Mouse (Mus musculus) heart, postnatal 0 days (tissue): ENCODE results near the gene Ppp1r9b. TPM values are rescaled to one million over a fixed set of nuclear protein-coding genes. Genes with fewer than 3 reads are reported as not detected.
A peak's percentile ranks its signal among the peaks of the same experiment; 100 is the strongest.

ENCODE experiments used
- ATAC-seq: fragments of 200-750 bp; cut with Nextera tagmentation; 2 replicates; pipeline ENCODE4 v1.8.0; 2017; ENCODE audit warnings: low read depth, moderate number of reproducible peaks, moderate library complexity; ENCODE audit not compliant: insufficient read depth
- DNase-seq: peaks from one replicate; pipeline ENCODE4 v3.0.0-alpha.2; 2016; ENCODE audit warnings: low spot score
- H3K27ac ChIP-seq: fragments of 300-500 bp; sonication (generic); 2 replicates; pipeline ENCODE4 v1.5.1; 2014; ENCODE audit warnings: low read depth, mild to moderate bottlenecking
- H3K27me3 ChIP-seq: fragments of 300-500 bp; sonication (generic); 2 replicates; pipeline ENCODE4 v1.6.1; 2014; ENCODE audit warnings: low read length, mixed read lengths; ENCODE audit not compliant: control insufficient read depth, insufficient read depth
- H3K36me3 ChIP-seq: fragments of 300-500 bp; sonication (generic); replicated peaks from 2 replicates; pipeline ENCODE4 v1.6.1; 2014; ENCODE audit warnings: low read length, mixed read lengths; ENCODE audit not compliant: control insufficient read depth, insufficient read depth
- H3K4me1 ChIP-seq: fragments of 300-500 bp; sonication (generic); 2 replicates; pipeline ENCODE4 v1.6.1; 2014; ENCODE audit warnings: antibody characterized with exemption; ENCODE audit not compliant: control insufficient read depth, insufficient read depth
- H3K4me2 ChIP-seq: fragments of 300-500 bp; sonication (generic); 2 replicates; pipeline ENCODE4 v1.6.1; 2014; ENCODE audit warnings: low read depth, mild to moderate bottlenecking, low read length, moderate library complexity
- H3K4me3 ChIP-seq: fragments of 300-500 bp; sonication (generic); 2 replicates; pipeline ENCODE4 v1.5.1; 2014; ENCODE audit warnings: low read depth, low read length
- H3K9ac ChIP-seq: fragments of 300-500 bp; sonication (generic); replicated peaks from 2 replicates; pipeline ENCODE4 v1.6.1; 2014; ENCODE audit warnings: low read depth, low read length, mixed read lengths
- H3K9me3 ChIP-seq: fragments of 300-500 bp; sonication (generic); replicated peaks from 2 replicates; pipeline ENCODE4 v1.6.1; 2016; ENCODE audit warnings: low read length; ENCODE audit not compliant: control insufficient read depth
- CTCF ChIP-seq: IDR thresholded peaks from 2 replicates; pipeline ENCODE4 v1.5.1; 2016; ENCODE audit warnings: antibody characterized with exemption, control low read depth, low read depth
- EP300 ChIP-seq: IDR thresholded peaks from 2 replicates; pipeline ENCODE4 v1.6.1; 2016; ENCODE audit warnings: antibody characterized with exemption, low read depth
- WGBS: fragments of 180-500 bp; shearing (Covaris S2); extraction: QIAGEN DNeasy Blood & Tissue Kit; methylation state at CpG from one replicate; pipeline ENCODE4 v1.1.7; 2014; 5-methylcytosine and 5-hydroxymethylcytosine counted together
- polyA plus RNA-seq: library from polyadenylated mRNA; unstranded; fragments of >200 nt; fragmentation: Nextera tagmentation; extraction: Ambion mirVana; gene quantifications from 2 replicates; pipeline ENCODE4 v1.2.1, GENCODE M21; 2015
- total RNA-seq: library from RNA; depleted of rRNA; stranded (reverse); fragments of >200 nt; gene quantifications from 2 replicates; pipeline ENCODE4 v1.2.3, GENCODE M21; 2014; ENCODE audit warnings: low replicate concordance

Ppp1r9b gene
- total and polyA plus RNA-seq, 2 experiments from 2014 or later: 4.7 to 27.6 TPM

GRCm38 (mm10) chr11:94985822-94986221 is 5.0 kb upstream of the Ppp1r9b start:
- 72% methylated on average over 5 of the region's 5 CpGs for WGBS
- ATAC-seq: no peak
- H3K4me3 ChIP-seq: no peak overlapping the region

GRCm38 (mm10) chr11:94986435-94986834 is 4.4 kb upstream of the Ppp1r9b start:
- H3K27ac ChIP-seq: no peak overlapping the region
- H3K36me3 ChIP-seq: no peaks in the 10 kb centered on the region
- 42% methylated on average over 2 of the region's 2 CpGs for WGBS
- peaks cover 23% of the 10 kb centered on the region for H3K4me1 ChIP-seq
- TF ChIP-seq EP300 (no peak), CTCF (no peak)
- no peak overlapping the region for H3K4me2 ChIP-seq
- no peak for ATAC-seq
- no peak overlapping the region for H3K9ac ChIP-seq
- H3K4me3 ChIP-seq: no peak overlapping the region
- no peaks in the 10 kb centered on the region for H3K27me3 ChIP-seq
- no peak for DNase-seq
- no peaks in the 10 kb centered on the region for H3K9me3 ChIP-seq

More at GRCm38 (mm10) chr11:94985822-94986221, 5.0 kb upstream of the Ppp1r9b start:
- H3K27me3 ChIP-seq: no peaks in the 10 kb centered on the region
- no peak overlapping the region for H3K27ac ChIP-seq
- DNase-seq: no peak
- H3K4me2 ChIP-seq: no peak overlapping the region
- no peak overlapping the region for H3K9ac ChIP-seq
- H3K36me3 ChIP-seq: no peaks in the 10 kb centered on the region
- peaks cover 23% of the 10 kb centered on the region for H3K4me1 ChIP-seq
- H3K9me3 ChIP-seq: no peaks in the 10 kb centered on the region
- no peak for TF ChIP-seq CTCF
- no peak for TF ChIP-seq EP300

GRCm38 (mm10) chr11:94987341-94987740 is 3.5 kb upstream of the Ppp1r9b start:
- H3K4me2 ChIP-seq: no peak overlapping the region
- no peak overlapping the region for H3K27ac ChIP-seq
- no peak overlapping the region for H3K4me3 ChIP-seq
- no peak for ATAC-seq
- DNase-seq: no peak
- no peak overlapping the region for H3K9ac ChIP-seq
- no peaks in the 10 kb centered on the region for H3K9me3 ChIP-seq
- peaks cover 23% of the 10 kb centered on the region for H3K4me1 ChIP-seq
- no peaks in the 10 kb centered on the region for H3K36me3 ChIP-seq
- WGBS: 48% methylated on average over 6 of the region's 6 CpGs
- H3K27me3 ChIP-seq: no peaks in the 10 kb centered on the region
- TF ChIP-seq EP300: no peak

GRCm38 (mm10) chr11:94987851-94988250 is 3.0 kb upstream of the Ppp1r9b start:
- no peaks in the 10 kb centered on the region for H3K27me3 ChIP-seq
- no peak for ATAC-seq
- H3K36me3 ChIP-seq: no peaks in the 10 kb centered on the region
- H3K9me3 ChIP-seq: no peaks in the 10 kb centered on the region
- no peak for DNase-seq
- peaks cover 23% of the 10 kb centered on the region for H3K4me1 ChIP-seq
- 70% methylated on average over 8 of the region's 8 CpGs for WGBS
- no peak overlapping the region for H3K9ac ChIP-seq
- H3K27ac ChIP-seq: no peak overlapping the region
- no peak overlapping the region for H3K4me2 ChIP-seq
- no peak for TF ChIP-seq EP300
- TF ChIP-seq CTCF: no peak
- no peak overlapping the region for H3K4me3 ChIP-seq

DNA sequence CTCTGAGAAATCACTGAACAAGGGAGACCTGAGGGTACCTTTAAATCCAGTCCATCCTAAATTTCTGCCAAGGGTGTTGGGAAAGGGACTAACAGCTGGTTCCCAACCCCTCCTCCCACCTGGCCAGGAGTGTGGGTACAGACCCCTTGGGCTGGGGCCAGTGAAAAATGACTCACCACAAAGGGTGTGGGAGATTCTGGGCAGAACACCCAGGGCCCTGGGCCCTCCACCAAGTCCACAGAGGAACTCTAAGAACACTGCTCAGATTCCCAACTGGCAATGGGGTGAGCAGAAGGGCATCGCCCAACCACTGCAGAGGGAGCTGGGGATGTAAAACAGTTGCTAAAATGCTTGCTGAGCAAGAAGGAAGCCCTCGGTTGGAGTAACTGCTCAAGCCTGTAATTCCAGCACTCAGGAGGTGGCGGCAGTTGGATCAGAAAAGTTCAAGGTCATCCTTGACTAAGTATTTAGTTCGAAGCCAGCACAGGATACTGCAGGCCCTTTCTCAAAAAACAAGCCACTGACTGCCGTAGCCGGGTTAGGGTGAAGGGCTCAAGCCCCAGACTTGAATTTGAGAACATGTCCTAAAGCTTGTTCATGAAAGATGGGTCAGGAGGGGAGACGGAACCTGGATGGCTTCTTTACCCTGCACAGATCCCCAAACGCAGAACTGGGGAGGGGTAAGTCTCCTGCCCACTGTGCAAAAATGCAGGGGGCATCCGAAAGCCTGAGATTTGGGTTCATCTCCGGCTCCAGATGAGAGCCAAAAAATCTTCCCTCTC is 1.9 kb upstream of the Ppp1r9b start:
- no peak for TF ChIP-seq EP300
- no peak for TF ChIP-seq CTCF
- H3K4me1 ChIP-seq: peaks cover 34% of the 10 kb centered on the region
- no peak for ATAC-seq

More for the DNA sequence above, 1.9 kb upstream of the Ppp1r9b start:
- no peak for DNase-seq
- Histone ChIP-seq H3K27ac (peak overlapping the region; percentile 91), H3K9ac (peak overlapping the region; percentile 52), H3K36me3 (no peaks in the 10 kb centered on the region), H3K4me2 (peak overlapping the region; percentile 90), H3K9me3 (no peaks in the 10 kb centered on the region), H3K27me3 (no peaks in the 10 kb centered on the region), H3K4me3 (peak overlapping the region; percentile 89)
- WGBS: 17% methylated on average over 10 of the region's 10 CpGs
